Mouse (Mus musculus): Measurements from ENCODE around the gene Zfp940. TPM values are rescaled to one million over a fixed set of nuclear protein-coding genes. Genes with fewer than 3 reads are reported as not detected.

Zfp940 gene
- total and polyA plus RNA-seq, 3 experiments: 8.4 to 13.7 TPM; not detected in 1

DNA sequence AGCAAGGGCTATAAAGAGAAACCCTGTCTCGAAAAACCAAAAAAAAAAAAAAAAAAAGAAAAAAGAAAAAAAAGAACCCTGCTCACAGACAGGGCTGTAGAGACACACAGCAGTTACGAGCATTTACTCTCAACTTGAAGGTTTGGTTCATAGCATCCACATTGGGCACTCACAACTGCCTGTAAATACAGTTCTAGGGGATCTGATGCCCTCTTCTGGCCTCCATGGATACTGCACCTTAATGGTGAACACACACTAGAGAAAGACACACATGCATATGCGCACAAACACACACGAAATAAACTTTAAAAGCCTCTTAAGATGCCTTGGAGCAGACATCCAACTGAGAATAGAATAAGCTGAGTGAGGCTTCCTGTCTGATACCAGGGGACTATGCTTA is 44.9 kb upstream of the Zfp940 start:
- Histone ChIP-seq H3K4me3 (ENCODE audit: control insufficient read depth in 1 of 2, insufficient read depth in 1 of 2, low read depth in 2 of 2, low read length in 2 of 2) (no peak overlapping the region), H3K9ac (ENCODE audit: control insufficient read depth, low read depth, low read length, poor library complexity, severe bottlenecking) (no peak overlapping the region), H3K4me1 (ENCODE audit: control insufficient read depth in 1 of 2, insufficient read depth in 2 of 2, low read length in 2 of 2) (no peaks in the 10 kb centered on the region), H3K27ac (ENCODE audit: control insufficient read depth, low read depth, low read length) (no peak overlapping the region), H3K36me3 (ENCODE audit: control insufficient read depth in 1 of 2, insufficient read depth in 2 of 2, low read length in 2 of 2) (peaks cover 0 to 12% of the 10 kb centered on the region in 2 experiments; a peak in 2 of 4 replicates), H3K9me3 (replicated peaks; ENCODE audit: insufficient read depth, low read length) (no peaks in the 10 kb centered on the region), H3K27me3 (ENCODE audit: control insufficient read depth in 1 of 2, insufficient read depth in 2 of 2, low read length in 2 of 2) (no peaks in the 10 kb centered on the region), H3K79me2 (ENCODE audit: control insufficient read depth, insufficient read depth, low read length, poor library complexity) (no peaks in the 10 kb centered on the region)
- DNase-seq (ENCODE audit: low read depth, low spot score): no peak
- 0 out of 6 replicates have a peak, but pooled peaks of 1 of the 3 experiments have one; percentile 7 for TF ChIP-seq CTCF (IDR thresholded peaks at IDR 0.05 in 2 of 3, conservative IDR thresholded peaks at IDR 0.05 in 1 of 3; ENCODE audit: control insufficient read depth in 1 of 3, insufficient read depth in 1 of 3, low read depth in 2 of 3, low read length in 3 of 3, poor library complexity in 1 of 3, severe bottlenecking in 1 of 3)
- no peak for TF ChIP-seq JUND (IDR thresholded peaks at IDR 0.05; ENCODE audit: low read depth, low read length)
- TF ChIP-seq MEF2A (IDR thresholded peaks at IDR 0.05; ENCODE audit: extremely low read depth, insufficient replicate concordance, low read depth, low read length, poor library complexity, severe bottlenecking): no peak

DNA sequence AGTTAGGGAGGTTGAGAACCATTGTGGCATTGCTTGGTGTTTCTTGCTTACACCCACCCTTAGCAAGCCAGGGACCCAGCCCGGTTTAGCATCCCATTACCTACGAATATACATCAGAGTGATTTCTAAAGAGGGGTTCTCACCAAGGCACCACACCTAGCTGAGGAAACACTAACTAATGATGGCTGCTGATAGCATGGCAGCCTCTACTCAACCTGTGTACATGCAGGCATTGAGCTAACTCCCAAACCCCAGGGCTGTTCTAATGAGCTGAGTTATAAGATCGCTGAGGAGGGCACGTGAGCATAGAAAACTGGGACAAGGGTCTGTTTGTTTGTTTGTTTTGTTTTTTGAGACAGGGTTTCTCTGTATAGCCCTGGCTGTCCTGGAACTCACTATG is 39.3 kb upstream of the Zfp940 start:
- no peak for DNase-seq (ENCODE audit: low read depth, low spot score)
- Histone ChIP-seq H3K9ac (ENCODE audit: control insufficient read depth, low read depth, low read length, poor library complexity, severe bottlenecking) (no peak overlapping the region), H3K36me3 (ENCODE audit: control insufficient read depth in 1 of 2, insufficient read depth in 2 of 2, low read length in 2 of 2) (peaks cover 0 to 10% of the 10 kb centered on the region in 2 experiments; a peak in 2 of 4 replicates), H3K4me1 (ENCODE audit: control insufficient read depth in 1 of 2, insufficient read depth in 2 of 2, low read length in 2 of 2) (no peaks in the 10 kb centered on the region), H3K4me3 (ENCODE audit: control insufficient read depth in 1 of 2, insufficient read depth in 1 of 2, low read depth in 2 of 2, low read length in 2 of 2) (no peak overlapping the region), H3K79me2 (ENCODE audit: control insufficient read depth, insufficient read depth, low read length, poor library complexity) (no peaks in the 10 kb centered on the region), H3K9me3 (replicated peaks; ENCODE audit: insufficient read depth, low read length) (no peaks in the 10 kb centered on the region), H3K27ac (ENCODE audit: control insufficient read depth, low read depth, low read length) (no peak overlapping the region), H3K27me3 (ENCODE audit: control insufficient read depth in 1 of 2, insufficient read depth in 2 of 2, low read length in 2 of 2) (no peaks in the 10 kb centered on the region)
- TF ChIP-seq EP300 (IDR thresholded peaks at IDR 0.05; ENCODE audit: low read depth in 1 of 2, low read length in 2 of 2) (no peak), MYC (IDR thresholded peaks at IDR 0.05; ENCODE audit: low read depth, low read length) (no peak)

DNA sequence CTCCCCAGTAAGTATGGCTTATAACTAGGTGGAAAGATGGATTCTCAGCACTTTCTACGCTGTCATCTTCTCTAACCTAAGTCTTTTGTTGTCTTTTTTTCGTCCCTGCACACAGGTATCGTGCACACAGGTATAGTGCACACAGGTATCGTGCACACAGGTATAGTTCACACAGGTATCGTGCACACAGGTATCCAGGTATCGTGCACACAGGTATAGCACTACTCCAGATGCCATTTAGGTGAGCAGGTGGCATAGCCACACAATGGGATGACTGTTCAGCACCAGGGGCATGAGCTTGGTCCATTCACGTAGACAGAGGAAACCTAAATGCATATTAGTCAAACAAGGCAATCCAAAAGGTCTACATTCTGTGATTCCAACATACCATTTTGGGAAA is 37.0 kb upstream of the Zfp940 start:
- no peaks in the 10 kb centered on the region for H3K9me3 ChIP-seq (replicated peaks; ENCODE audit: insufficient read depth, low read length)

More for the DNA sequence above, 37.0 kb upstream of the Zfp940 start:
- TF ChIP-seq NRF1 (IDR thresholded peaks at IDR 0.05; ENCODE audit: insufficient read depth, low read depth, low read length, poor library complexity, severe bottlenecking): no peak
- no peak for TF ChIP-seq ETS1 (IDR thresholded peaks at IDR 0.05; ENCODE audit: low read depth, low read length)
- no peak for TF ChIP-seq MAZ (IDR thresholded peaks at IDR 0.05; ENCODE audit: low read depth, low read length)
- no peak for TF ChIP-seq ZMIZ1 (IDR thresholded peaks at IDR 0.05; ENCODE audit: low read depth, low read length)
- no peak for TF ChIP-seq MEF2A (IDR thresholded peaks at IDR 0.05; ENCODE audit: extremely low read depth, insufficient replicate concordance, low read depth, low read length, poor library complexity, severe bottlenecking)
- TF ChIP-seq CTCF (IDR thresholded peaks at IDR 0.05 in 2 of 3, conservative IDR thresholded peaks at IDR 0.05 in 1 of 3; ENCODE audit: control insufficient read depth in 1 of 3, insufficient read depth in 1 of 3, low read depth in 2 of 3, low read length in 3 of 3, poor library complexity in 1 of 3, severe bottlenecking in 1 of 3): no peak
- no peak for TF ChIP-seq USF1 (IDR thresholded peaks at IDR 0.05; ENCODE audit: low read depth, low read length)
- TF ChIP-seq ZKSCAN1 (IDR thresholded peaks at IDR 0.05; ENCODE audit: low read depth, low read length): no peak
- TF ChIP-seq MAX (IDR thresholded peaks at IDR 0.05; ENCODE audit: low read length): no peak
- TF ChIP-seq BHLHE40 (IDR thresholded peaks at IDR 0.05; ENCODE audit: borderline replicate concordance, low read depth, low read length): no peak
- no peak for TF ChIP-seq SMC3 (IDR thresholded peaks at IDR 0.05; ENCODE audit: low read depth, low read length)
- TF ChIP-seq HCFC1 (IDR thresholded peaks at IDR 0.05; ENCODE audit: low read depth, low read length): no peak
- TF ChIP-seq ZNF384 (IDR thresholded peaks at IDR 0.05; ENCODE audit: low read depth, low read length): no peak
- no peak for TF ChIP-seq CHD2 (IDR thresholded peaks at IDR 0.05; ENCODE audit: low read length)
- no peak for TF ChIP-seq USF2 (IDR thresholded peaks at IDR 0.05; ENCODE audit: borderline replicate concordance in 1 of 2, insufficient read depth in 1 of 2, low read depth in 1 of 2, low read length in 2 of 2)
- TF ChIP-seq GATA1 (IDR thresholded peaks at IDR 0.05; ENCODE audit: low read depth, low read length): no peak
- no peaks in the 10 kb centered on the region for H3K4me1 ChIP-seq (ENCODE audit: control insufficient read depth in 1 of 2, insufficient read depth in 2 of 2, low read length in 2 of 2)
- no peak overlapping the region for H3K4me3 ChIP-seq (ENCODE audit: control insufficient read depth in 1 of 2, insufficient read depth in 1 of 2, low read depth in 2 of 2, low read length in 2 of 2)
- no peaks in the 10 kb centered on the region for H3K27me3 ChIP-seq (ENCODE audit: control insufficient read depth in 1 of 2, insufficient read depth in 2 of 2, low read length in 2 of 2)
- no peaks in the 10 kb centered on the region for H3K79me2 ChIP-seq (ENCODE audit: control insufficient read depth, insufficient read depth, low read length, poor library complexity)
- H3K27ac ChIP-seq (ENCODE audit: control insufficient read depth, low read depth, low read length): no peak overlapping the region
- H3K36me3 ChIP-seq (ENCODE audit: control insufficient read depth in 1 of 2, insufficient read depth in 2 of 2, low read length in 2 of 2): peaks cover 0 to 2% of the 10 kb centered on the region in 2 experiments; a peak in 2 of 4 replicates
- DNase-seq (ENCODE audit: low read depth, low spot score): no peak
- H3K9ac ChIP-seq (ENCODE audit: control insufficient read depth, low read depth, low read length, poor library complexity, severe bottlenecking): no peak overlapping the region
